Mouse (Mus musculus) cerebellum, adult 2 months (tissue): ENCODE measurements around the gene Tfe3. TPM values are rescaled to one million over a fixed set of nuclear protein-coding genes. Genes with fewer than 3 reads are reported as not detected.

Experiments used
- DNase-seq, 2 experiments: peaks; one replicate each; pipeline ENCODE4 v3.0.0; 2021
- H3K27ac ChIP-seq: fragments of 200-500 bp; 2 replicates; pipeline ENCODE4 v1.5.1; 2012; ENCODE audit warnings: low read length, control low read depth, inconsistent platforms; ENCODE audit not compliant: insufficient read depth
- H3K27me3 ChIP-seq: fragments of 200-500 bp; 2 replicates; pipeline ENCODE4 v1.6.1; 2012; ENCODE audit warnings: inconsistent platforms, mild to moderate bottlenecking, low read length, moderate library complexity; ENCODE audit not compliant: control insufficient read depth, insufficient read depth
- H3K4me1 ChIP-seq: fragments of 200-500 bp; 2 replicates; pipeline ENCODE4 v1.6.1; 2011; ENCODE audit warnings: low read length; ENCODE audit not compliant: control insufficient read depth, insufficient read depth
- H3K4me3 ChIP-seq: fragments of 200-500 bp; replicated peaks from 2 replicates; pipeline ENCODE3; 2011; ENCODE audit warnings: mild to moderate bottlenecking, low read depth, low read length, control low read depth; ENCODE audit not compliant: insufficient read depth
- CTCF ChIP-seq: fragments of 200-500 bp; IDR thresholded peaks from 2 replicates; pipeline ENCODE4 v1.5.1; 2011; ENCODE audit warnings: low read depth, mild to moderate bottlenecking, control low read depth, low read length, moderate library complexity, borderline replicate concordance; ENCODE audit not compliant: insufficient read depth
- POLR2A ChIP-seq: fragments of 200-500 bp; IDR thresholded peaks from 2 replicates; pipeline ENCODE4 v1.6.1; 2011; ENCODE audit warnings: low read length, control low read depth, borderline replicate concordance; ENCODE audit not compliant: insufficient read depth
- WGBS: fragments of 180-500 bp; shearing (Covaris S2); methylation state at CpG from one replicate; pipeline ENCODE4 v1.1.7; 2018; 5-methylcytosine and 5-hydroxymethylcytosine counted together
- polyA plus RNA-seq: library from polyadenylated mRNA; depleted of rRNA; stranded (reverse); fragments of >200 nt; gene quantifications from 2 replicates; pipeline ENCODE4 v1.2.3, GENCODE M21; 2012

Tfe3 gene
- polyA plus RNA-seq, 1 experiment = 24.4 TPM

- no peak for DNase-seq
- no peak overlapping the region for H3K27ac ChIP-seq
- H3K27me3 ChIP-seq = no peaks in the 10 kb centered on the region
- no peaks in the 10 kb centered on the region for H3K4me1 ChIP-seq
- 71% methylated on average over 7 of the region's 7 CpGs for WGBS
- no peak overlapping the region for H3K4me3 ChIP-seq
- TF ChIP-seq CTCF (no peak), POLR2A (no peak)
Observed at GRCm38 (mm10) chrX:7778450-7779244, 16.3 kb downstream of the Tfe3 start.

- TF ChIP-seq POLR2A = no peak
- TF ChIP-seq CTCF = no peak
- Histone ChIP-seq H3K4me3 (no peak overlapping the region), H3K27ac (no peak overlapping the region), H3K4me1 (no peaks in the 10 kb centered on the region), H3K27me3 (no peaks in the 10 kb centered on the region)
- DNase-seq = no peak
- 14% methylated on average over 3 of the region's 3 CpGs for WGBS
Observed at GRCm38 (mm10) chrX:7779294-7779693, 16.9 kb downstream of the Tfe3 start.

- DNase-seq = no peak
- TF ChIP-seq POLR2A = no peak
- TF ChIP-seq CTCF = no peak
- Histone ChIP-seq H3K27ac (no peak overlapping the region), H3K4me1 (no peaks in the 10 kb centered on the region), H3K4me3 (no peak overlapping the region), H3K27me3 (no peaks in the 10 kb centered on the region)
- 77% methylated on average over 4 of the region's 4 CpGs for WGBS
Observed at GRCm38 (mm10) chrX:7782603-7783092, 20.3 kb downstream of the Tfe3 start.

GRCm38 (mm10) chrX:7789542-7790136, 27.3 kb downstream of the Tfe3 start, which contains the start of gene Gripap1:
Gene Gripap1, plus strand, starts transcription at chrX:7789765.
- no peaks in the 10 kb centered on the region for H3K27me3 ChIP-seq
- no peak within 1 kb of the TSS; the same call in 1 of the 2 replicates for H3K27ac ChIP-seq
- TF ChIP-seq POLR2A (peak; percentile 59; the same call in 1 of the 2 replicates), CTCF (no peak)
- H3K4me1 ChIP-seq = no peaks in the 10 kb centered on the region
- DNase-seq = peak; percentile 71 to 81
- peak within 1 kb of the TSS; percentile 97 for H3K4me3 ChIP-seq
- WGBS = 5% methylated on average over 24 of the region's 24 CpGs

GRCm38 (mm10) chrX:7790309-7790708, 27.9 kb downstream of the Tfe3 start:
- H3K4me3 ChIP-seq = peak overlapping the region; percentile 97
- 12% methylated on average over 5 of the region's 5 CpGs for WGBS
- no peak for TF ChIP-seq POLR2A
- TF ChIP-seq CTCF = no peak
- peak in 1 of 2 experiments; percentile 7 for DNase-seq
- H3K27me3 ChIP-seq = no peaks in the 10 kb centered on the region
- no peaks in the 10 kb centered on the region for H3K4me1 ChIP-seq
- no peak overlapping the region for H3K27ac ChIP-seq

GRCm38 (mm10) chrX:7793361-7793760, 31.0 kb downstream of the Tfe3 start:
- no peaks in the 10 kb centered on the region for H3K27me3 ChIP-seq
- no peaks in the 10 kb centered on the region for H3K4me1 ChIP-seq
- 41% methylated on average over 3 of the region's 3 CpGs for WGBS
- no peak overlapping the region for H3K4me3 ChIP-seq
- peak in 1 of 2 experiments; percentile 21 for DNase-seq
- TF ChIP-seq POLR2A (no peak), CTCF (peak; percentile 34; the same call in 1 of the 2 replicates)
- H3K27ac ChIP-seq = no peak overlapping the region

- DNase-seq = no peak
- Histone ChIP-seq H3K4me1 (no peaks in the 10 kb centered on the region), H3K4me3 (no peak overlapping the region), H3K27ac (no peak overlapping the region), H3K27me3 (no peaks in the 10 kb centered on the region)
- 37% methylated on average over 7 of the region's 7 CpGs for WGBS
- TF ChIP-seq CTCF (no peak), POLR2A (no peak)
Observed at GRCm38 (mm10) chrX:7795016-7795415, 32.7 kb downstream of the Tfe3 start.
